Mouse (Mus musculus): ENCODE measurements around the gene Rfc4. TPM values are rescaled to one million over a fixed set of nuclear protein-coding genes. Genes with fewer than 3 reads are reported as not detected.

Gene Rfc4
- polyA plus RNA-seq, 1 experiment from 2014 or later: 35.7 TPM

DNA sequence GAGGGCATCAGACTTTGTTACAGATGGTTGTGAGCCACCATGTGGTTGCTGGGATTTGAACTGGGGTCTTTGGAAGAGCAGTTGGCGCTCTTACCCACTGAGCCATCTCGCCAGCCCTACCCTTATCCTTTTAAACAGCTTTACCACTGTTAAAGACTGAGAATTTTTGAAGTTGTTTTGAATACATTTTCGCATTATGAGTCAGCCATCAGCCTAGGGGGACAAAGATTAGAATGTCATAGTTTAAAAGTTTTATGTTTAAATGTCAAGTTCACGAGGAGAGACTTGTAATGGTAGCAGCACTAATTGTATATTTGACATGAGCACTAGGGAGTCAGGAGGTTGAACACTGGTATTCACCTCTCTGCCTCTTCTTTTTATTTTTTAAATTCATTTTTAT, 4.4 kb downstream of the Rfc4 start:
- WGBS: 96% methylated on average over 4 of the region's 4 CpGs
- no peak overlapping the region for H3K9ac ChIP-seq (replicated peaks; ENCODE audit: low read depth, low read length)
- H3K4me3 ChIP-seq (ENCODE audit: low read depth, low read length): no peak overlapping the region
- no peak for ATAC-seq (ENCODE audit: low read depth)
- H3K36me3 ChIP-seq (ENCODE audit: control insufficient read depth, insufficient read depth, low read length): peaks cover 21% of the 10 kb centered on the region
- H3K4me1 ChIP-seq (ENCODE audit: control insufficient read depth, insufficient read depth, low read length): 0 out of 2 replicates have a peak, but pooled peaks cover 5% of the 10 kb centered on the region
- H3K4me2 ChIP-seq (ENCODE audit: low read depth, low read length): no peak overlapping the region
- H3K27ac ChIP-seq (ENCODE audit: low read depth, low read length): no peak overlapping the region
- H3K27me3 ChIP-seq (ENCODE audit: control insufficient read depth, insufficient read depth, low read length): no peaks in the 10 kb centered on the region
- no peaks in the 10 kb centered on the region for H3K9me3 ChIP-seq (ENCODE audit: control insufficient read depth, low read length)

- H3K27me3 ChIP-seq (ENCODE audit: control insufficient read depth, insufficient read depth, low read length): no peaks in the 10 kb centered on the region
- 92% methylated on average over 3 of the region's 3 CpGs for WGBS
- 0 out of 2 replicates have a peak, but pooled peaks cover 5% of the 10 kb centered on the region for H3K4me1 ChIP-seq (ENCODE audit: control insufficient read depth, insufficient read depth, low read length)
- H3K4me3 ChIP-seq (ENCODE audit: low read depth, low read length): no peak overlapping the region
- no peak overlapping the region for H3K27ac ChIP-seq (ENCODE audit: low read depth, low read length)
- peaks cover 21% of the 10 kb centered on the region for H3K36me3 ChIP-seq (ENCODE audit: control insufficient read depth, insufficient read depth, low read length)
- H3K9ac ChIP-seq (replicated peaks; ENCODE audit: low read depth, low read length): no peak overlapping the region
- no peak overlapping the region for H3K4me2 ChIP-seq (ENCODE audit: low read depth, low read length)
- H3K9me3 ChIP-seq (ENCODE audit: control insufficient read depth, low read length): no peaks in the 10 kb centered on the region
- ATAC-seq (ENCODE audit: low read depth): no peak
Observed at GRCm38 (mm10) chr16:23122446-23122845, 5.1 kb downstream of the Rfc4 start.

- H3K27ac ChIP-seq (ENCODE audit: low read depth, low read length): no peak overlapping the region
- 62% methylated on average over 4 of the region's 4 CpGs for WGBS
- no peak overlapping the region for H3K9ac ChIP-seq (replicated peaks; ENCODE audit: low read depth, low read length)
- peaks cover 34% of the 10 kb centered on the region for H3K36me3 ChIP-seq (ENCODE audit: control insufficient read depth, insufficient read depth, low read length)
- no peak overlapping the region for H3K4me3 ChIP-seq (ENCODE audit: low read depth, low read length)
- no peaks in the 10 kb centered on the region for H3K27me3 ChIP-seq (ENCODE audit: control insufficient read depth, insufficient read depth, low read length)
- ATAC-seq (ENCODE audit: low read depth): no peak
- H3K4me2 ChIP-seq (ENCODE audit: low read depth, low read length): no peak overlapping the region
- no peaks in the 10 kb centered on the region; the same call in 1 of the 2 replicates for H3K4me1 ChIP-seq (ENCODE audit: control insufficient read depth, insufficient read depth, low read length)
- H3K9me3 ChIP-seq (ENCODE audit: control insufficient read depth, low read length): no peaks in the 10 kb centered on the region
Observed at GRCm38 (mm10) chr16:23117173-23117572, 10.4 kb downstream of the Rfc4 start.

DNA sequence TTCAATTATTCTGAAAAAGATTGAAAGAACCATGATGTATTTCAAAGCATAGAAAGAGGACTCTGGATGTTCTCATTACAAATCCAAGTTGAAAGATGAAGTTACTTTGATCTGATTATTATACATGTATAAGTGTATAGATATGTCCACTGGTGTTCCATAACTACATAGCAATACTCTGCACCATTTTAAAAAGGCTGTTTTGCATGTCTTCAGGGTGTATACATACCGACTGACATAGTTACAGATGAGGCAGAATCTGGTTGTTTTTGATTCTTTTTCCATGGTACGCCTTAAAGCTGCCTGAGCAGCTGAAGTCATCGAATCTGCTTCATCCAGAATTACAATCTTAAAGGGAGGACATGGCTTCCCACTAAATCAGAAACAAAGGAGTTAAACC, 12.1 kb downstream of the Rfc4 start:
- no peak overlapping the region for H3K4me2 ChIP-seq (ENCODE audit: low read depth, low read length)
- no peak overlapping the region for H3K4me3 ChIP-seq (ENCODE audit: low read depth, low read length)
- no peak overlapping the region for H3K27ac ChIP-seq (ENCODE audit: low read depth, low read length)
- ATAC-seq (ENCODE audit: low read depth): no peak
- H3K4me1 ChIP-seq (ENCODE audit: control insufficient read depth, insufficient read depth, low read length): no peaks in the 10 kb centered on the region; the same call in 1 of the 2 replicates
- H3K36me3 ChIP-seq (ENCODE audit: control insufficient read depth, insufficient read depth, low read length): peaks cover 45% of the 10 kb centered on the region
- 85% methylated on average over 3 of the region's 3 CpGs for WGBS
- no peak overlapping the region for H3K9ac ChIP-seq (replicated peaks; ENCODE audit: low read depth, low read length)
- H3K27me3 ChIP-seq (ENCODE audit: control insufficient read depth, insufficient read depth, low read length): no peaks in the 10 kb centered on the region
- no peaks in the 10 kb centered on the region for H3K9me3 ChIP-seq (ENCODE audit: control insufficient read depth, low read length)

- Histone ChIP-seq H3K27ac (ENCODE audit: low read depth, low read length) (no peak overlapping the region), H3K4me1 (ENCODE audit: control insufficient read depth, insufficient read depth, low read length) (peaks cover 6% of the 10 kb centered on the region), H3K4me3 (ENCODE audit: low read depth, low read length) (no peak overlapping the region), H3K36me3 (ENCODE audit: control insufficient read depth, insufficient read depth, low read length) (peaks cover 44% of the 10 kb centered on the region), H3K27me3 (ENCODE audit: control insufficient read depth, insufficient read depth, low read length) (no peaks in the 10 kb centered on the region), H3K4me2 (ENCODE audit: low read depth, low read length) (no peak overlapping the region), H3K9me3 (ENCODE audit: control insufficient read depth, low read length) (no peaks in the 10 kb centered on the region), H3K9ac (replicated peaks; ENCODE audit: low read depth, low read length) (no peak overlapping the region)
- no peak for ATAC-seq (ENCODE audit: low read depth)
- WGBS: 70% methylated on average over 5 of the region's 5 CpGs
Observed at GRCm38 (mm10) chr16:23114339-23115171, 13.0 kb downstream of the Rfc4 start.

- peaks cover 13% of the 10 kb centered on the region for H3K4me1 ChIP-seq (ENCODE audit: control insufficient read depth, insufficient read depth, low read length)
- H3K4me3 ChIP-seq (ENCODE audit: low read depth, low read length): no peak overlapping the region
- no peak for ATAC-seq (ENCODE audit: low read depth)
- no peak overlapping the region for H3K9ac ChIP-seq (replicated peaks; ENCODE audit: low read depth, low read length)
- peaks cover 50% of the 10 kb centered on the region for H3K36me3 ChIP-seq (ENCODE audit: control insufficient read depth, insufficient read depth, low read length)
- no peak overlapping the region for H3K27ac ChIP-seq (ENCODE audit: low read depth, low read length)
- H3K9me3 ChIP-seq (ENCODE audit: control insufficient read depth, low read length): no peaks in the 10 kb centered on the region
- H3K4me2 ChIP-seq (ENCODE audit: low read depth, low read length): no peak overlapping the region
- H3K27me3 ChIP-seq (ENCODE audit: control insufficient read depth, insufficient read depth, low read length): no peaks in the 10 kb centered on the region
Observed at GRCm38 (mm10) chr16:23113903-23114302, 13.6 kb downstream of the Rfc4 start.

- peaks cover 53% of the 10 kb centered on the region for H3K36me3 ChIP-seq (ENCODE audit: control insufficient read depth, insufficient read depth, low read length)
Observed at GRCm38 (mm10) chr16:23112861-23113435, 14.6 kb downstream of the Rfc4 start.

DNA sequence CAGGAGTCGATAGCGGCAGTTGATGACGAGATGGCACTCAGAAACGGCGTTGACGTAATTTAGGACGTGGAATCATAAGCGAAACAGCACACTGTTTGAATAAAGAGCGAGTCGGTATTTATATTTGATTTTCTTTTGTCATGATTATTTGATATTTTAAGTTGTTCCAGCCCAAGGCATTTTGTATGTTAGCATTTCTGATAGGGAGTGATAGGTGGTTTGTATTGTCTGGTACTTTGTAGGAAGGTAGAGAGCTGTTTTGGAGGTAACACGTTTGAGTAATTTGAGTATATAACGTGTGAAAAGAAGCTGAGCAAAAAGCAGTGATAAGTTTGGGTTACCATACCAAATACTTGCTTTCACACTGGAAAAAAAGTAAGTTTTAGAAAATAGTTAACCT, 15.2 kb downstream of the Rfc4 start:
- no peaks in the 10 kb centered on the region; the same call in 1 of the 2 replicates for H3K27me3 ChIP-seq (ENCODE audit: control insufficient read depth, insufficient read depth, low read length)
- no peak for ATAC-seq (ENCODE audit: low read depth)
- H3K4me1 ChIP-seq (ENCODE audit: control insufficient read depth, insufficient read depth, low read length): peaks cover 14% of the 10 kb centered on the region
- WGBS: 84% methylated on average over 12 of the region's 12 CpGs
- H3K4me2 ChIP-seq (ENCODE audit: low read depth, low read length): no peak overlapping the region
- H3K9me3 ChIP-seq (ENCODE audit: control insufficient read depth, low read length): no peaks in the 10 kb centered on the region
- no peak overlapping the region for H3K4me3 ChIP-seq (ENCODE audit: low read depth, low read length)
- no peak overlapping the region for H3K27ac ChIP-seq (ENCODE audit: low read depth, low read length)
- H3K9ac ChIP-seq (replicated peaks; ENCODE audit: low read depth, low read length): no peak overlapping the region
- H3K36me3 ChIP-seq (ENCODE audit: control insufficient read depth, insufficient read depth, low read length): peaks cover 53% of the 10 kb centered on the region

More at GRCm38 (mm10) chr16:23112861-23113435, 14.6 kb downstream of the Rfc4 start:
- peaks cover 14% of the 10 kb centered on the region for H3K4me1 ChIP-seq (ENCODE audit: control insufficient read depth, insufficient read depth, low read length)
- H3K27me3 ChIP-seq (ENCODE audit: control insufficient read depth, insufficient read depth, low read length): no peaks in the 10 kb centered on the region; the same call in 1 of the 2 replicates
- ATAC-seq (ENCODE audit: low read depth): no peak
- 52% methylated on average over 9 of the region's 9 CpGs for whole genome bisulfite sequencing
- no peaks in the 10 kb centered on the region for H3K9me3 ChIP-seq (ENCODE audit: control insufficient read depth, low read length)
- no peak overlapping the region for H3K9ac ChIP-seq (replicated peaks; ENCODE audit: low read depth, low read length)
- no peak overlapping the region for H3K4me2 ChIP-seq (ENCODE audit: low read depth, low read length)
- no peak overlapping the region for H3K4me3 ChIP-seq (ENCODE audit: low read depth, low read length)
- no peak overlapping the region for H3K27ac ChIP-seq (ENCODE audit: low read depth, low read length)
